Mouse (Mus musculus) liver, adult 2 months (tissue): Measurements from ENCODE around the gene Sptssb. TPM values are rescaled to one million over a fixed set of nuclear protein-coding genes. Genes with fewer than 3 reads are reported as not detected.

ENCODE experiments used
- DNase-seq: peaks from one replicate; pipeline ENCODE4 v3.0.0-alpha.2; 2011; ENCODE audit warnings: low read depth, low spot score; ENCODE audit errors: extremely low read depth
- H3K27ac ChIP-seq: fragments of 200-500 bp; replicated peaks from 2 replicates; pipeline ENCODE4 v1.5.1; 2012; ENCODE audit warnings: low read depth, mild to moderate bottlenecking, control low read depth, inconsistent platforms, low read length; ENCODE audit not compliant: insufficient read depth
- H3K27me3 ChIP-seq: fragments of 200-500 bp; 2 replicates; pipeline ENCODE4 v1.6.1; 2012; ENCODE audit warnings: mild to moderate bottlenecking, moderate library complexity, low read length, inconsistent platforms; ENCODE audit not compliant: control insufficient read depth, insufficient read depth
- H3K36me3 ChIP-seq: fragments of 200-500 bp; 2 replicates; pipeline ENCODE4 v1.6.1; 2012; ENCODE audit warnings: low read length, inconsistent platforms; ENCODE audit not compliant: control insufficient read depth, insufficient read depth
- H3K4me1 ChIP-seq: fragments of 200-500 bp; 2 replicates; pipeline ENCODE4 v1.6.1; 2011; ENCODE audit warnings: low read length; ENCODE audit not compliant: control insufficient read depth, insufficient read depth
- H3K4me3 ChIP-seq: fragments of 200-500 bp; 2 replicates; pipeline ENCODE4 v1.5.1; 2011; ENCODE audit warnings: low read depth, mild to moderate bottlenecking, control low read depth, low read length, moderate library complexity; ENCODE audit not compliant: insufficient read depth
- H3K79me2 ChIP-seq: fragments of 200-500 bp; 2 replicates; pipeline ENCODE4 v1.6.1; 2012; ENCODE audit warnings: inconsistent platforms, mild to moderate bottlenecking, low read length, moderate library complexity; ENCODE audit not compliant: control insufficient read depth, insufficient read depth
- H3K9ac ChIP-seq: fragments of 200-500 bp; 2 replicates; pipeline ENCODE4 v1.6.1; 2012; ENCODE audit warnings: low read depth, mild to moderate bottlenecking, control low read depth, inconsistent platforms, low read length
- CTCF ChIP-seq: fragments of 200-500 bp; IDR thresholded peaks from 2 replicates; pipeline ENCODE4 v1.5.1; 2011; ENCODE audit warnings: low read depth, low read length, control low read depth
- POLR2A ChIP-seq: fragments of 200-500 bp; IDR thresholded peaks from 2 replicates; pipeline ENCODE4 v1.6.1; 2011; ENCODE audit warnings: low read length, control low read depth; ENCODE audit not compliant: insufficient read depth; ENCODE audit errors: extremely low read depth
- WGBS: fragments of 180-500 bp; shearing (Covaris S2); methylation state at CpG from one replicate; pipeline ENCODE4 v1.1.7; 2018; 5-methylcytosine and 5-hydroxymethylcytosine counted together
- polyA plus RNA-seq: library from polyadenylated mRNA; depleted of rRNA; stranded (reverse); fragments of >200 nt; gene quantifications from 2 replicates; pipeline ENCODE4 v1.2.3, GENCODE M21; 2012
- total RNA-seq: library from RNA; depleted of rRNA; stranded (reverse); fragments of >200 nt; gene quantifications from 2 replicates; pipeline ENCODE4 v1.2.3, GENCODE M21; 2014

Gene Sptssb
- total and polyA plus RNA-seq, 2 experiments: 0.18 to 0.64 TPM

DNA sequence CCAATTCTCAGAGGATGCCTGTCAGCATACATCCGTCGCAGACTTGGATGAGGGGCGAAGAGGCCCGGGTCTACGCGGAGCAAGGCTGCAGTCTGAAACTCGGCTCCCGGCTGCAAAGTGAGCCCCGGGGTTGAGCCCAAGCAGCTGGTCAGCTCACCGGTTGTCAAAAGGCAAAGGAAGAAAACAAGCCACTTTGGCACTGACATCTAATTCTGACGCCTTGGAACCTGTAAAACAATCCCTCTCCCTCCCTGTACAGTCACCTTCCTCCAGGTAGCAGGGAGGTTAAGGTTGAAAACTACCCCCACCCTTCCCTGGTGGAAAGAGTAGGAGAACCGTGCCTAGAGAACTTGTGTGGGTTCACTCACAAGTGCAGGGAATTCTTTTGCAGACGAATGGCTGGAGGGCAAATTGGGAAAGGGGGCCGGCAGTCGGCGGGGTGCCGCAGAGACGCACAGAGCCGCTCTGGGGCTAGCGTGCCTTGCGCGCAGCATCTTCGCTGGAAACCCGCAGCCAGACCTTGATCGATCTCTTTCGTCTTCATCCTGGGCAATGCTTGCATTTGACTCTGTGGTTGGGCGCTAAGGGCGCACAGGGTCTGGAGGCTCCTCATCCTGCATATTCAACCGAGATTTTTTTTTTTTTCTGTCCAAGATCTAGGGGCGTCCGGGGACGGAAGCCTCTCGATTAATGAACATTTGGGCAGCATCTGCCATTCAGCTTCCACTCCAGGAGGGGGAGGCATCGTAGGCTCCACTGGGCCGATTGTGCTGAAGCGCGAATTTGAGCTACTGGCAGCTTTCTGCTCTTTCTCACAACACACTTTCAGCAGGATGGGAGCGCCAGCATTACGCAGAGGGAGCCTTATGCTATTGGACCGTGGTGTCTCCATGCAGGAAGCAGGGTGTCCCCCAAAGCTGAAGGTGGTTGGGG lies 1.1 kb upstream of the Sptssb start:
- Histone ChIP-seq H3K9ac (no peak overlapping the region), H3K27me3 (no peaks in the 10 kb centered on the region), H3K27ac (no peak overlapping the region), H3K79me2 (no peaks in the 10 kb centered on the region), H3K4me3 (peak overlapping the region; percentile 29; the same call in 1 of the 2 replicates), H3K36me3 (no peaks in the 10 kb centered on the region), H3K4me1 (peaks cover 9% of the 10 kb centered on the region; the same call in 1 of the 2 replicates)
- TF ChIP-seq POLR2A (no peak), CTCF (peak; percentile 47; the same call in 1 of the 2 replicates)
- DNase-seq: no peak
- WGBS: 2% methylated on average over 40 of the region's 40 CpGs

DNA sequence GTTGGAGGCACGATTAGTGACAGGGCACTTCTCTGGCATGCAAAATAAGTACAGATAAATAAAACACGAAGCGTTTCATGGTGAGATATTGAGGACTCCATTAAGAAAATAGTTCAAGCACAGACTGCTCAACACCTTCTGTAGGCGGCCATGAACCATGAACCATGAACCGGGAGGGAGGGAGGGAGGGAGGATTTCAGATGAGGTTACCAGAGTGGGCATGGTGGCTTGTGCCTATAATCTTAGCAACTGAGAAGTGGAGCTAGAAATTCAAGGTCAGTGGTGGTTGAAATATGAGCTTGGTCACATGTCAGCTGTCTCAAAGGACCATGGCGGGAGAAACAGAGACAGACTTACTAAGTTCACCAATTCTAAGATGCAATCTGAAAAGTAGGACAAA lies 20.3 kb downstream of the Sptssb start:
- Histone ChIP-seq H3K79me2 (no peaks in the 10 kb centered on the region), H3K36me3 (no peaks in the 10 kb centered on the region), H3K4me1 (no peaks in the 10 kb centered on the region), H3K4me3 (no peak overlapping the region), H3K27me3 (no peaks in the 10 kb centered on the region), H3K27ac (no peak overlapping the region), H3K9ac (no peak overlapping the region)
- 75% methylated on average over 6 of the region's 6 CpGs for WGBS
- TF ChIP-seq POLR2A (no peak), CTCF (no peak)
- no peak for DNase-seq

DNA sequence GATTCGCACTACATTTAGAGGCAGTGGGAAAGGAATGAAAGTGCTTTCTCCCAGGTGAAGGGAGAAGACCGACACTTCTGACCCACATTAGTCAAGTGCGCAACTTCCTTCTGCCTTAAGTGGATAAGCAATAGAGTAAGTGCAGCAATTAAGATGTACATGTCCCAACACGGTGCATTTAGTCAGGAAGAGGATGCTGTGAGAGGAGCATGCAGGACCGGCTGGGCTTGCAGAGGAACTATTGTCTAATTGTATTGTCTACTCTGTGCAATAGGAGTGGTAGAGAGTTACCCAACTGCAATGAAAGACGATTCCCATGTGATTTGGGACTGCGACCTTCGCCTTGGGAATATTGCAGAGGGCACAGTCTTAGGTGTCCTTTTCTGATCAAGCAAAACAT lies 30.2 kb downstream of the Sptssb start:
- TF ChIP-seq POLR2A (no peak), CTCF (no peak)
- Histone ChIP-seq H3K4me1 (no peaks in the 10 kb centered on the region), H3K79me2 (no peaks in the 10 kb centered on the region), H3K27me3 (no peaks in the 10 kb centered on the region), H3K36me3 (no peaks in the 10 kb centered on the region), H3K27ac (no peak overlapping the region), H3K4me3 (no peak overlapping the region), H3K9ac (no peak overlapping the region)
- 90% methylated on average over 8 of the region's 8 CpGs for WGBS
- no peak for DNase-seq

DNA sequence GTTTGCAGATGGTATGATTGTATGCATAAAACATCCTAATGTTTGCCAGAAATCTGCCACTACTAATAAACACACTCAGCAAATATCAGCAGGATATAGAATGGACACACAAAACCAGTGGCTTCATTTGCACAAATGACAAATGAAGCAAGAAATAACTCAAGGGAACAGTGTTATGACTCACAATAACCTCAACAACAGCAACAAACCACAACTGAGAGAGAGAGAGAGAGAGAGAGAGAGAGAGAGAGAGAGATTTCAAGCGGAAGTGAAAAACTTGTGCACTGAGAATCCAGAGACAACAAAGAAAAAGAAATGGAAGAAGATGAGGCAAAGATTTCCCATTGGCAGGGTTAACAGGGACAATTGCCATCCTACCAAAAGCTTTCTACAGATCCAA lies 35.2 kb downstream of the Sptssb start:
- no peak for TF ChIP-seq POLR2A
- no peak for TF ChIP-seq CTCF
- Histone ChIP-seq H3K4me3 (no peak overlapping the region), H3K27me3 (no peaks in the 10 kb centered on the region), H3K36me3 (no peaks in the 10 kb centered on the region), H3K9ac (no peak overlapping the region), H3K79me2 (no peaks in the 10 kb centered on the region), H3K4me1 (no peaks in the 10 kb centered on the region), H3K27ac (no peak overlapping the region)
- 90% methylated on average over 1 of the region's 1 CpGs for WGBS
- no peak for DNase-seq

DNA sequence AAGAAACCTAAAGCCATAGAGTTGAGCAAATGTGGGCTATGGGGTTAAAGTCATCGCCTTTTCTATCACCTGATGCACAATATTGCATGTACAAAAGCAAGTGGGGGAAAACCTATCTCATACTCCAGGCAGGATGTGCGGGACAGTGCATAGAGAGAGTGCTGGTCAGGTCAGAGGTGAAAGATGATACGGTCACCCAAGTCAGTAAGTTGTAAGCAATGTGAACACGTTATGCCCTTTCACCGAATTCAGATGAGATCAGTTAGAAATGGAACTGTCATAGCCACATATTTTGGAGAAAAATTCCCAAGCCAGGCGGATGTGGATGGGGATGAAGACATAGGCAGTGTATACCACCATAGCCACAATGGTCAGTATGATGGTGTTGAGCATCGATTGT lies 39.1 kb downstream of the Sptssb start:
- DNase-seq: no peak
- TF ChIP-seq POLR2A (no peak), CTCF (no peak)
- Histone ChIP-seq H3K4me1 (no peaks in the 10 kb centered on the region), H3K27ac (no peak overlapping the region), H3K9ac (no peak overlapping the region), H3K4me3 (no peak overlapping the region), H3K27me3 (no peaks in the 10 kb centered on the region), H3K79me2 (no peaks in the 10 kb centered on the region), H3K36me3 (no peaks in the 10 kb centered on the region)
- 86% methylated on average over 7 of the region's 7 CpGs for WGBS

DNA sequence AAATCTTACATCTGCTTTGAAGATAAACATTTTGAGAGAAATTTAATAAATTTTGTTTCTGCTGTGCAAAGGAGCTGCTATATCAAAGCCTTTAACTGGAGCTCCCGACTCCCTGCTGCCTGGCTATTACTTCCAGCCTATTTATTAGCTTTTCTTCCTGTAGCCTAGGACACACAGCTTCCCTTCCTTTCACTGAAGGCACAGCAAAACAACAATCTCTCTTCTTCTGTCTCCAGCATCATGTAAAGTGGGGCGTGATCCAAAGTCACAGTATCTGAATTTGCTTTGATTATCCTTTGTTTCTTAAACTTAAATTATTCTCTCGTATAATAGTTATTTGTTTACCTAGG lies 39.9 kb downstream of the Sptssb start:
- WGBS: 83% methylated on average over 3 of the region's 3 CpGs
- Histone ChIP-seq H3K27ac (no peak overlapping the region), H3K4me1 (no peaks in the 10 kb centered on the region), H3K9ac (no peak overlapping the region), H3K36me3 (no peaks in the 10 kb centered on the region), H3K27me3 (no peaks in the 10 kb centered on the region), H3K79me2 (no peaks in the 10 kb centered on the region), H3K4me3 (no peak overlapping the region)
- DNase-seq: no peak
- TF ChIP-seq CTCF (no peak), POLR2A (no peak)
